Mouse (Mus musculus): ENCODE results near the gene Ndufs1.
"Not testable (repeated sequence)": the region's sequence is repeated elsewhere in the genome, so short reads cannot be mapped to it uniquely, and the experiment has no call there.

Gene Ndufs1

GRCm38 (mm10) chr1:63182636-63183270, 6.1 kb upstream of the Ndufs1 start:
- peak; percentile 37 to 55 for DNase-seq (ENCODE audit: low spot score in 2 of 2)

GRCm38 (mm10) chr1:63182212-63182611, 5.6 kb upstream of the Ndufs1 start:
- peak in 1 of 2 experiments; percentile 50 for DNase-seq (ENCODE audit: low spot score in 2 of 2)

GRCm38 (mm10) chr1:63181480-63181879, 4.8 kb upstream of the Ndufs1 start:
- no peak for DNase-seq (ENCODE audit: low spot score in 2 of 2)

- DNase-seq (ENCODE audit: low spot score in 2 of 2), result peak; percentile 83 to 95
Measured at GRCm38 (mm10) chr1:63181019-63181418, 4.4 kb upstream of the Ndufs1 start.

DNA sequence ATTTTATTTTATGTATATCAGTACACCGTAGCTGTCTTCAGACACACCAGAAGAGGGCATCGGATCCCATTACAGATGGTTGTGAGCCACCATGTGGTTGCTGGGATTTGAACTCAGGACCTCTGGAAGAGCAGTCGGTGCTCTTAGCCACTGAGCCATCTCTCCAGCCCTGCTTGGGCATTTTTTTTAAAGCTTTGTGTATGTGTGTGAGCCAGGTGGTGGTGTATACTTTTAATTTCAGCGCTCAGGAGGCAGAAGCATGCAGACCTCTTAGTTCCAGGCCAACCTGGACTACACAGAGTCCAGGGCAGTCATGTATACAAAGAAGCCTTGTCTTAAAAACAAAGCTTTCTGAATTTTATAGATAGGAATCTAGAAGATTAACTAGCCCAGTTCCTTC, 3.9 kb upstream of the Ndufs1 start:
- not testable (repeated sequence) for DNase-seq (ENCODE audit: low spot score in 2 of 2)

GRCm38 (mm10) chr1:63180122-63180521, 3.5 kb upstream of the Ndufs1 start:
- no peak for DNase-seq (ENCODE audit: low spot score in 2 of 2)

DNA sequence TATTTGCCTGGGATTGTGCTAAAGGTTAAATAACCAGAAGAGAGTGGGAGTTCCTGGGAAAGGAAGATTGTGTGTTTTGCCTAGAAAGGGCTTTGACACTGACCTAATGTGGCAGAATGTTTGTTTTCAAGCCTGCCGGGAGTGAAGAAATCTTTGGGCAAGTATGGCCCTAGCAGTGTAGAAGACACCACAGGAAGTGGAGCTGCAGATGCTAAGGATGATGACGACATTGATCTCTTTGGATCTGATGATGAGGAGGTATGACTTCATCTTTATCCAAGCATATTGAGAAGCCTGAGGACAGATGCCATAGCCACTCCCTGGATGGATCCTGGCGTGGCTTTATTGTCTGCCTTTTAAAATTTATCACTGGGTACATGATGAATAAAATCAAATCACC, 1.7 kb upstream of the Ndufs1 start:
- no peak for DNase-seq (ENCODE audit: low spot score in 2 of 2)

- DNase-seq (ENCODE audit: low spot score in 2 of 2), result peak in 1 of 2 experiments; percentile 24
Measured at GRCm38 (mm10) chr1:63176259-63176603, 402 bp downstream of the Ndufs1 start.

DNA sequence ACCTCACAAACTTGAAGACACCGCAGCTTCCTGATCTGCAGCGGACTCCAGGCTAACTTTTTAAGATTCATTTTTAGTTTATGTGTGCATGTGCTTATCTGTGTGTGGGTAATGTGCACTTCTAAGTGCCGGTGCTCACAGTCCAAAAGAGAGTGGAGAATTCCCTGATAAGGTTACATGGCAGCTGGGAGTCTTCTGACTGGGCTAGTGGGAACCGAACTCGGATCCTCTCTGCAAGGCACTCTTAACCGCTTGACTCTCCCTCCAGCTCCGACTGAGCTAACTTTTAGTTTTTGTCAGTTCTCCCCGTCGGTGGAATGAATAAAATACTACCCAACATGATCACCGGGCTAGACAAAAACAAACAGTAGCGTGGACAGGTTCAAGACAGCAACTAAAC, 780 bp downstream of the Ndufs1 start:
- DNase-seq (ENCODE audit: low spot score in 2 of 2), result no peak

GRCm38 (mm10) chr1:63168638-63169037, 8.0 kb downstream of the Ndufs1 start:
- DNase-seq (ENCODE audit: low spot score in 2 of 2), result no peak

- DNase-seq (ENCODE audit: low spot score in 2 of 2), result no peak
Measured at GRCm38 (mm10) chr1:63140231-63140630, 36.4 kb downstream of the Ndufs1 start.

DNA sequence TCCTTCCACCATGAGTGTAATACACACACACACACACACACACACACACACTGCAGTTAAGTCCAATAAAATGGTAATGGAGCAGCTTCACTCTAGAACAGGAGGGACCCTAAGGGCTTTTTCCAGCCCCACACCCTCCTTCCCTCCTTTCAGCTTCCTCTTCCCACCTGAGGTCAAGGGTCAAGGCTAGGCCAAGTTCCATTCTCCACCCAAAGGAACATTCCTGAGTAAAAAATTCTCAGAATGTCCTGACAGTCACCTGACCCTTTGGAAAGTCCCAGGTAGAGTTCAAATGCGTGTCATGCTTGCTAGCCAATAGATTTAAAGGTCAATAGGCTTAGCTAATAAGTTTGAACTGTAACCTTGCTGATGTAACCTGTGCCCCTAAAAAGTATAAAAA, 38.0 kb downstream of the Ndufs1 start:
- DNase-seq (ENCODE audit: low spot score in 2 of 2), result not testable (repeated sequence)

GRCm38 (mm10) chr1:63137971-63138370, 38.7 kb downstream of the Ndufs1 start:
- DNase-seq (ENCODE audit: low spot score in 2 of 2), result no peak

GRCm38 (mm10) chr1:63134530-63134929, 42.1 kb downstream of the Ndufs1 start:
- no peak for DNase-seq (ENCODE audit: low spot score in 2 of 2)

DNA sequence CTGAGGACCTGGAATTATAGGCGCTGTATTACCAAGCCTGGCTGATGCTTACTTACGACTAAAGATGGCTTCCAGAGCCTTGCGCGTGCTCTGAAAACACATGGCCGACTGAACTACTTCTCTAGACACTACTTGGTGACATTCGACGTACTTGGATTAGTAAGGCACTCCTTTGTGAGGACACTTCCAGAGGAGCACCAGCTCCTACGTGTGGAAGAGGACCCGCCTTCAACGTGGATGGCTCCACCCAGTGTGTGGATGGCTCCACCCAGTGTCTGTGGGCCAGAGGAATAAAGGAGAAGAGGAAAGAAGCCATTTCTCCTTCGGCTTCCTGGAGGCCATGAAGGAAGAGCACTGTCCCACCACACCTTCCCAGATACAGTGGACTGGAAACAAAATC, 44.9 kb downstream of the Ndufs1 start:
- no peak for DNase-seq (ENCODE audit: low spot score in 2 of 2)

DNA sequence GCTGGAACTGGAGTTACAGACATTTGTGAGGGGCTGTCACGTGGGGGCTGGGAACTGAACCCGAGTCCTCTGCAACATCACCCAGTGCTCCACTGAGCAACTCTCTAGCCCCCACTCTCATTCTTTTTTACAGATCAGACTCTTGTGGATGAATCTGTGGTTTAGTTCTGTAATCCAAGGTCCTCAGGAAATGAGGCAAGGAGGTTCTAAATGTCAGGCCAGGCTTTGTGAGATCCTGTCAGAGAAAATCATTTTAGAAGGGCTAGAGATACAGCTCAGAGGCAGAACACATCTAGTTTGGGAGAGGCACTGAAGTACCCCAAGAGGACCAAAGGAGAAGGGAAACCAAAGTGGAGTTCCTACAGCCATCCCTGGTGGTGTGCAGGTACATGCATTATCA, 45.8 kb downstream of the Ndufs1 start:
- no peak for DNase-seq (ENCODE audit: low spot score in 2 of 2)

DNA sequence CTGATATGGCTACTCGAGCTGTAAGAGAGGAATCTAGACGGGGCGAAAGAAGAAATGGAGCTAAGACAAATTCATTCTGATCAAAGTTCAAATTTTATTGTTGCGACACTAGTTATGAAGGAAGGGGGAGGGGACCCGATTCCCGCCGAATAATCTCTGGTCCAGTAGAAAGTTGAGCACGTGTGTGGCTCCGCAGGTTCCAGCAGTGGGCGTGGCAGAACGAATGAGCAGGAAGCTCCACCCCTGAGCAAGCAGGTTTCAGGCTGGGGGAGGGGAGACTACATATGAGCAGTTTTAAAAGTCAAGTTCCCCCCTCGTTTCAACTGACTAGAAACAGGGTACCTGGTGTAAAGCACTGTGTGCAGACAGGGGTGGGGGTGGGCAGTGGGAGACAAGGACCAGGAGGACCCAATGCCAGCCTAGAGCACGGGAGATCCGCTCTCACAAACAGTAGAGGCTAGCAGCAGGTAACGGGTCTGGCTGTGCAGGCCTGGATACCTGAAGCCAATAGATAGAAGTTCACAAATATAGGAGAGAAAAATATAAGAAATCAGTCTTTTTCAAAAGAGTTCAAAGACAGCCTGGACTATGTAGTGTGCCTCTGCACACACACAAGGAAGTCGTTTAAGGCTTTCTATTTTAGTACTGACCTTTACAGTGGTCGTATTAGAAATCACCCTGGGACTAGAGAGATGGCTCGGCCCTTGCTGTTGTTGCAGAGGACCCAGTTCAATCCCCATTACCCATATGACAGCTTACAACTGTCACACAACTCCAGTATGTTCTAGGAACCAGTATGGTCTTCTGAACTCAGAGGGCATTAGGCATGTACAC, 46.6 kb downstream of the Ndufs1 start:
- no peak for DNase-seq (ENCODE audit: low spot score in 2 of 2)

- no peak for DNase-seq (ENCODE audit: low spot score in 2 of 2)
Measured at GRCm38 (mm10) chr1:63129273-63129672, 47.4 kb downstream of the Ndufs1 start.

DNA sequence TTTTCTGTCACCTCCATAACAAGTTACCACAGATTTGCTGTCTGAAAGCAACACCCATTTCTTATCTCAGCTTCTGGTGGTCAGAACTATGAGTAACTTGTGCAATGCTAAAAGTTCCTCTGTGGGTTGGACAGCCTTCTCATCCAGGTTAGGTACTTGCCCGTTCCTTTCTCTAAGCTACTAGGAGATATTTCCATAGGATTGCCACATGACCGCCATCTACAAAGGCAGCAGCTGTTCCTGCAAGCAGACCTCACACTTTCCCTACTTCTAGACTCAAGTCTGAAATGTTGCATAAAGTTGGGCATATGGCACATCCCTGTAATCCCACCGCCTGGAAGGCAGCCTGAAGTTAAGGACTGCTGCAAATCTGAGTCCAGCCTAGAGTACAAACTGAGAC, 50.4 kb downstream of the Ndufs1 start:
- no peak for DNase-seq (ENCODE audit: low spot score in 2 of 2)

GRCm38 (mm10) chr1:63123823-63124450, 52.7 kb downstream of the Ndufs1 start:
- no peak for DNase-seq (ENCODE audit: low spot score in 2 of 2)

DNA sequence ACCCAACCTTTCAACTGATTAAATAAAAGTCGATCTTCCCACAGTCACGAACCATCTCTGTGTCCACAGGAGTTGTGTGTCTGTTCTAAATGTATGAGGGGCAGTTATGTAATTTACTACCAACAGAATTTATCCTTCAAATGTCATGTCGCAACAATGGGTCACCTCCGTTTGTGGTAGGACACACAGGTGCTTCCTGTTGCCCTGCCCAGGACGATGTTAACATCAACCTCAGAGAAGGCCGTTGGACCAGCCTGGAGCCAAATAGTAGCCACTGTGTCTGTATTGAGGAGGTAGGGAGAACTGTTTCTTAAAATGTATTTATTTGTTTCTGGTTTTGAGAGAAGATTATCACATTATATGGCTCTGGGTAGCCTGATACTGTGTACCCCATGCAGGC, 54.6 kb downstream of the Ndufs1 start:
- DNase-seq (ENCODE audit: low spot score in 2 of 2), result no peak

DNA sequence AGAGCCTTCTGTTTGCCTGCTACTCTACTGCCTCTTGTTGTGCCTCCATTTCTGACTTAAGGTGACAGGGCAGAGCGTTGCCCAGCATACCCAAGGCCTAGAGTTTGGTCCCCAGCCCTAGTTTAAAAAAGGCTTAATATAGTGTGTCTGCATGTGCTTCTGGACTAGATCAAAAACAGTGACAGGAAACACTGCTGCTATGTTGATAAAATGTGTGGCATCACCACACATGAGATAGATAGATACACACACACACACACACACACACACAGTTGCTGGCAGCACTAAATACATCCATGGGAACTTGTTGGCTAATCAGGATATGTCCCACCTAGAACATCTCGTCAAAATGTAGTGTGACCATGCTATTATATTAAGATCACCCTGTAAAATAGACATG, 56.3 kb downstream of the Ndufs1 start:
- no peak for DNase-seq (ENCODE audit: low spot score in 2 of 2)

- DNase-seq (ENCODE audit: low spot score in 2 of 2), result no peak
Measured at GRCm38 (mm10) chr1:63119675-63120074, 57.0 kb downstream of the Ndufs1 start.
